Mouse (Mus musculus) granulocyte monocyte progenitor cell, adult 5-6 weeks (primary cell): ENCODE measurements around the gene Hs1bp3. TPM values are rescaled to one million over a fixed set of nuclear protein-coding genes. Genes with fewer than 3 reads are reported as not detected.
A peak's percentile ranks its signal among the peaks of the same experiment; 100 is the strongest.

Experiments used
- ATAC-seq: replicated peaks from 2 replicates; pipeline ENCODE4 v1.8.0; 2016; ENCODE audit warnings: mild to moderate bottlenecking, moderate TSS enrichment, inconsistent platforms; ENCODE audit not compliant: poor library complexity, severe bottlenecking
- total RNA-seq, 2 experiments: library from RNA; stranded (forward) in 1 of 2; stranded (reverse) in 1 of 2; fragments of 200-712, 200-1000 nt in 1 of 2; fragments of >200 nt in 1 of 2; fragmentation: Nextera tagmentation in 1 of 2; gene quantifications; 2 replicates each; pipeline ENCODE4 v1.2.3; 2014 to 2017

Gene Hs1bp3
- total RNA-seq, 2 experiments from 2014 or later, result 5.8 to 19.9 TPM

- 0 out of 2 replicates have a peak, but pooled peaks have one; percentile 3 for ATAC-seq
These were observed 12.0 kb upstream of the Hs1bp3 start for GRCm38 (mm10) chr12:8301011-8301814.

GRCm38 (mm10) chr12:8301841-8302431 is 11.3 kb upstream of the Hs1bp3 start, which contains the start of gene Gdf7:
Gdf7 (minus strand) TSS chr12:8301954.
- ATAC-seq, result peak; percentile 26

GRCm38 (mm10) chr12:8305258-8305657 is 8.0 kb upstream of the Hs1bp3 start:
- no peak for ATAC-seq

GRCm38 (mm10) chr12:8306432-8306831 is 6.8 kb upstream of the Hs1bp3 start:
- peak; percentile 53 for ATAC-seq

- ATAC-seq, result peak; percentile 45; the same call in 1 of the 2 replicates
These were observed 6.3 kb upstream of the Hs1bp3 start for GRCm38 (mm10) chr12:8306910-8307309.

GRCm38 (mm10) chr12:8310992-8311391 is 2.2 kb upstream of the Hs1bp3 start:
- ATAC-seq, result no peak

- no peak for ATAC-seq
These were observed 966 bp upstream of the Hs1bp3 start for GRCm38 (mm10) chr12:8312266-8312665.

- ATAC-seq, result peak; percentile 55
These were observed 541 bp downstream of the Hs1bp3 start for GRCm38 (mm10) chr12:8313773-8314172.

- ATAC-seq, result no peak
These were observed 3.3 kb downstream of the Hs1bp3 start for GRCm38 (mm10) chr12:8316541-8316940.

- ATAC-seq, result peak; percentile 91
These were observed 7.0 kb downstream of the Hs1bp3 start for GRCm38 (mm10) chr12:8320084-8320713.

GRCm38 (mm10) chr12:8321506-8321905 is 8.3 kb downstream of the Hs1bp3 start:
- ATAC-seq, result no peak

- ATAC-seq, result no peak
These were observed 10.9 kb downstream of the Hs1bp3 start for GRCm38 (mm10) chr12:8324086-8324485.

- ATAC-seq, result no peak
These were observed 12.2 kb downstream of the Hs1bp3 start for GRCm38 (mm10) chr12:8325245-8325942.

- no peak for ATAC-seq
These were observed 12.8 kb downstream of the Hs1bp3 start for GRCm38 (mm10) chr12:8325943-8326522.

- peak; percentile 90 for ATAC-seq
These were observed 13.8 kb downstream of the Hs1bp3 start for GRCm38 (mm10) chr12:8326825-8327674.

- no peak for ATAC-seq
These were observed 14.4 kb downstream of the Hs1bp3 start for GRCm38 (mm10) chr12:8327675-8328053.

- no peak for ATAC-seq
These were observed 16.0 kb downstream of the Hs1bp3 start for GRCm38 (mm10) chr12:8329236-8329635.

- no peak for ATAC-seq
These were observed 18.4 kb downstream of the Hs1bp3 start for GRCm38 (mm10) chr12:8331489-8332173.

- no peak for ATAC-seq
These were observed 18.9 kb downstream of the Hs1bp3 start for GRCm38 (mm10) chr12:8332174-8332542.
